8 mouse cellular contexts compared by ENCODE assay signal in the genomic region with DNA sequence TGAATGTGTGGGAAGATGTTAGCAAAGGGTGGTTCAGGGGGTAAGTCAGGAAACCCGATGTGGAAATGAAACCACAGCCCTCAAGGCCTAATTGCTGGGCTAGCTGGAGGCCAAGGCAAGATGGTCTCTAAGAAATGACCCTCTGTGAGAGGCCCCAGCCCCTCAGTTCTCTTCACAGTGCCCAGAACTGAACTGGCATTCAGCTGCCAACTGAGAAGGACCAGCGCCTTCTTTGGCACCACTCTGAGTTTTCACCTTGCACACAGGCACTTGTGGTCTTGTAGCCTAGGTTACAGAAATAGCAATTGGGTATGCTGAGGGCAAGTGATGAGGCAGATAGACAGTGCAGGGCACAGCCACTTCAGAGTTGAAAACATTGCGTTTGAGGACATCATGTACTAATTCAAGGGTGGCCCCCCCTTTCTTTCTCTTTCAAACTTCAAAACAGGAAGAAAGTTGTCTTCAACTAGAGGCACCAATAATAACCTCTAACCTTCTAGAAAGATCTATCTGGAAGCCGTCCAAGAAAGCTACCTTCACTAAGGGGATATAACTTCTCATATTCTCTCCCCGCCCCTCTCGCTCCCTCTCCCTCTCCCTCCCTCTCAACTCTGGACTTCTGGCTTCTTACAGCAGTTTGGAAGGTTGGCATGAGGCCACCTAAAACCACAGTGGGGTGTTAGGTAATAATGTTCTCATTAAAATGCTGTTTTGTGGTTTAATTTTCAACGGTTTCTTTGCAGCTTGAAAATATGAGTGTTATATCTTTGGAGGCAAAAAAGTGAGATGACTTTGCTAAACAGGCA. TPM values are rescaled to one million over a fixed set of nuclear protein-coding genes. Genes with fewer than 3 reads are reported as not detected.
DNase-seq lines count a peak whose midpoint lies in the region; ATAC-seq lines count a peak whose summit lies in the region.

No protein-coding gene starts in this region.

- peaks cover 15% of the 10 kb centered on the region for H3K4me1 ChIP-seq in embryonic facial prominence, embryonic 14.5 days (ENCODE audit: control insufficient read depth, insufficient read depth, low read length)
- H3K4me1 ChIP-seq in embryonic facial prominence, embryonic 10.5 days = peaks cover 7% of the 10 kb centered on the region; the same call in 1 of the 2 replicates
- H3K4me1 ChIP-seq in midbrain, embryonic 13.5 days (replicated peaks) = no peaks in the 10 kb centered on the region

- H3K9me3 ChIP-seq in embryonic facial prominence, embryonic 14.5 days (ENCODE audit: control insufficient read depth, low read length) = no peaks in the 10 kb centered on the region
- H3K9me3 ChIP-seq in embryonic facial prominence, embryonic 10.5 days = no peaks in the 10 kb centered on the region
- no peaks in the 10 kb centered on the region for H3K9me3 ChIP-seq in midbrain, embryonic 13.5 days

- peak; percentile 44; the same call in 1 of the 2 replicates for ATAC-seq in embryonic facial prominence, embryonic 14.5 days (ENCODE audit: low read depth)
- peak; percentile 75 for ATAC-seq in megakaryocyte-erythroid progenitor cell, adult 5-6 weeks (replicated peaks; ENCODE audit: low FRiP score, low TSS enrichment, poor library complexity, severe bottlenecking)
- no peak for ATAC-seq in midbrain, embryonic 13.5 days

- H3K9ac ChIP-seq in embryonic facial prominence, embryonic 14.5 days (ENCODE audit: low read depth, low read length) = no peak overlapping the region
- no peak overlapping the region for H3K9ac ChIP-seq in midbrain, embryonic 13.5 days (replicated peaks)

- no peaks in the 10 kb centered on the region for H3K36me3 ChIP-seq in embryonic facial prominence, embryonic 14.5 days (ENCODE audit: control insufficient read depth, insufficient read depth, low read length)
- H3K36me3 ChIP-seq in embryonic facial prominence, embryonic 10.5 days (replicated peaks) = no peaks in the 10 kb centered on the region
- H3K36me3 ChIP-seq in midbrain, embryonic 13.5 days = no peaks in the 10 kb centered on the region

- no peak overlapping the region for H3K4me2 ChIP-seq in embryonic facial prominence, embryonic 14.5 days (ENCODE audit: low read depth, low read length)
- no peak overlapping the region for H3K4me2 ChIP-seq in midbrain, embryonic 13.5 days (replicated peaks)

- no peak overlapping the region for H3K27ac ChIP-seq in embryonic facial prominence, embryonic 14.5 days (replicated peaks; ENCODE audit: low read depth, low read length)
- no peak overlapping the region for H3K27ac ChIP-seq in embryonic facial prominence, embryonic 10.5 days (replicated peaks)
- no peak overlapping the region for H3K27ac ChIP-seq in midbrain, embryonic 13.5 days

- no peak overlapping the region for H3K4me3 ChIP-seq in embryonic facial prominence, embryonic 14.5 days (ENCODE audit: low read depth, low read length)
- H3K4me3 ChIP-seq in embryonic facial prominence, embryonic 10.5 days = no peak overlapping the region
- no peak overlapping the region for H3K4me3 ChIP-seq in midbrain, embryonic 13.5 days (replicated peaks)

- 39% methylated on average over 7 of the region's 7 CpGs for WGBS in embryonic facial prominence, embryonic 14.5 days
- WGBS in embryonic facial prominence, embryonic 10.5 days = 88% methylated on average over 7 of the region's 7 CpGs
- WGBS in midbrain, embryonic 13.5 days = 87% methylated on average over 7 of the region's 7 CpGs

- peak; percentile 86 for DNase-seq in embryonic facial prominence, embryonic 14.5 days (ENCODE audit: low spot score)
- no peak for DNase-seq in embryonic facial prominence, embryonic 10.5 days (ENCODE audit: low spot score)
- peak; percentile 93 for DNase-seq in MEL-GATA-1-ER (ENCODE audit: extremely low read depth, low read depth)
- peak; percentile 41 to 49 for DNase-seq in kidney, adult 8-10 months
- no peak for DNase-seq in urinary bladder, postnatal 25 days (ENCODE audit: low spot score)
- DNase-seq in ovary, postnatal 36 days (ENCODE audit: low spot score) = no peak

- no peaks in the 10 kb centered on the region for H3K27me3 ChIP-seq in embryonic facial prominence, embryonic 14.5 days (replicated peaks; ENCODE audit: control insufficient read depth, insufficient read depth, low read length)
- H3K27me3 ChIP-seq in embryonic facial prominence, embryonic 10.5 days (replicated peaks; ENCODE audit: low read depth, poor library complexity, severe bottlenecking) = no peaks in the 10 kb centered on the region
- no peaks in the 10 kb centered on the region for H3K27me3 ChIP-seq in midbrain, embryonic 13.5 days

RNA-seq across cellular contexts. Expression of gene Cxcr4, which starts 22.8 kb away (rescaled TPM):
- polyA plus RNA-seq in embryonic facial prominence, embryonic 14.5 days (2014; fragmentation: Nextera tagmentation; extraction: Ambion mirVana) = 6.7 and 7.1 TPM in 2 replicates
- 4.8 and 6.0 TPM in 2 replicates for polyA plus RNA-seq in embryonic facial prominence, embryonic 10.5 days (2016; fragmentation: Nextera tagmentation; extraction: Ambion mirVana)
- 29.9 and 35.0 TPM in 2 replicates for total RNA-seq in megakaryocyte-erythroid progenitor cell, adult 5-6 weeks (2014; fragmentation: Nextera tagmentation)
- total RNA-seq in megakaryocyte-erythroid progenitor cell, adult 5-6 weeks (2017) = 22.7 and 29.0 TPM in 2 replicates
- polyA plus RNA-seq in midbrain, embryonic 13.5 days (2015; fragmentation: Nextera tagmentation; extraction: Ambion mirVana) = 13.6 and 15.4 TPM in 2 replicates

Comparison
In these comparisons a context has a peak if more than half of its experiments do, and no peak if none do; other contexts are left out.
1. DNase-seq: peak in embryonic facial prominence, embryonic 14.5 days (single experiment), MEL-GATA-1-ER (single experiment) and kidney, adult 8-10 months (2 of 2); none in embryonic facial prominence, embryonic 10.5 days (single experiment), urinary bladder, postnatal 25 days (single experiment) and ovary, postnatal 36 days (single experiment).